Mouse (Mus musculus): ENCODE measurements at regions not wholly inside any gene's neighbourhood (a gene's known extent, or its start where the extent isn't known, plus 50 kb on each side); places are given as distances from the start of the nearest gene placed in this dataset.
A peak's percentile ranks its signal among the peaks of the same experiment; 100 is the strongest.

GRCm38 (mm10) chr17:59429189-59429588 is 416.0 kb upstream of the Nudt12 start:
- DNase-seq (ENCODE audit: low read depth, low spot score): no peak

GRCm38 (mm10) chr17:59421489-59421888 is 408.3 kb upstream of the Nudt12 start:
- no peak for DNase-seq (ENCODE audit: low read depth, low spot score)

GRCm38 (mm10) chr17:59409315-59409714 is 396.1 kb upstream of the Nudt12 start:
- DNase-seq (ENCODE audit: low read depth, low spot score): no peak

- DNase-seq (ENCODE audit: low read depth, low spot score): no peak
Observed at GRCm38 (mm10) chr17:59404525-59404924, 391.4 kb upstream of the Nudt12 start.

GRCm38 (mm10) chr17:59397404-59397803 is 384.2 kb upstream of the Nudt12 start:
- DNase-seq (ENCODE audit: low read depth, low spot score): no peak

GRCm38 (mm10) chr17:59383107-59383438 is 369.9 kb upstream of the Nudt12 start:
- DNase-seq (ENCODE audit: low read depth, low spot score): no peak

- no peak for DNase-seq (ENCODE audit: low read depth, low spot score)
Observed at GRCm38 (mm10) chr17:59382225-59383106, 369.3 kb upstream of the Nudt12 start.

GRCm38 (mm10) chr17:59373505-59374106 is 360.4 kb upstream of the Nudt12 start:
- no peak for DNase-seq (ENCODE audit: low read depth, low spot score)

- DNase-seq (ENCODE audit: low read depth, low spot score): no peak
Observed at GRCm38 (mm10) chr17:59369624-59370541, 356.7 kb upstream of the Nudt12 start.

GRCm38 (mm10) chr17:59365340-59365739 is 352.2 kb upstream of the Nudt12 start:
- DNase-seq (ENCODE audit: low read depth, low spot score): no peak

GRCm38 (mm10) chr17:59362110-59362509 is 348.9 kb upstream of the Nudt12 start:
- no peak for DNase-seq (ENCODE audit: low read depth, low spot score)

GRCm38 (mm10) chr17:59361119-59361518 is 347.9 kb upstream of the Nudt12 start:
- DNase-seq (ENCODE audit: low read depth, low spot score): no peak

GRCm38 (mm10) chr17:59359503-59359902 is 346.3 kb upstream of the Nudt12 start:
- no peak for DNase-seq (ENCODE audit: low read depth, low spot score)

- DNase-seq (ENCODE audit: low read depth, low spot score): no peak
Observed at GRCm38 (mm10) chr17:59345526-59345925, 332.4 kb upstream of the Nudt12 start.

- DNase-seq (ENCODE audit: low read depth, low spot score): no peak
Observed at GRCm38 (mm10) chr17:59297939-59298338, 284.8 kb upstream of the Nudt12 start.

GRCm38 (mm10) chr17:59281364-59281763 is 268.2 kb upstream of the Nudt12 start:
- DNase-seq (ENCODE audit: low read depth, low spot score): peak; percentile 8

GRCm38 (mm10) chr17:59279811-59280210 is 266.6 kb upstream of the Nudt12 start:
- DNase-seq (ENCODE audit: low read depth, low spot score): peak; percentile 3

GRCm38 (mm10) chr17:59269613-59270012 is 256.4 kb upstream of the Nudt12 start:
- no peak for DNase-seq (ENCODE audit: low read depth, low spot score)

GRCm38 (mm10) chr17:59249000-59249399 is 235.8 kb upstream of the Nudt12 start:
- DNase-seq (ENCODE audit: low read depth, low spot score): no peak

- DNase-seq (ENCODE audit: low read depth, low spot score): no peak
Observed at GRCm38 (mm10) chr17:59232251-59232650, 219.1 kb upstream of the Nudt12 start.

All from brain, embryonic 18.5 days (tissue).